Mouse (Mus musculus) stomach, postnatal 0 days (tissue): ENCODE measurements at regions not wholly inside any gene's neighbourhood (a gene's known extent, or its start where the extent isn't known, plus 50 kb on each side); places are given as distances from the start of the nearest gene placed in this dataset.

Experiments used
- ATAC-seq: fragments of 200-750 bp; cut with Nextera tagmentation; 2 replicates; pipeline ENCODE4 v1.8.0; 2017; ENCODE audit not compliant: low FRiP score, low TSS enrichment
- DNase-seq: peaks from one replicate; pipeline ENCODE4 v3.0.0-alpha.2; 2016; ENCODE audit warnings: low spot score
- H3K27ac ChIP-seq: fragments of 300-500 bp; sonication (generic); replicated peaks from 2 replicates; pipeline ENCODE4 v1.5.1; 2014; ENCODE audit warnings: mild to moderate bottlenecking, control low read depth
- H3K27me3 ChIP-seq: fragments of 300-500 bp; sonication (generic); 2 replicates; pipeline ENCODE4 v1.6.1; 2014; ENCODE audit warnings: low read length; ENCODE audit not compliant: control insufficient read depth, insufficient read depth
- H3K36me3 ChIP-seq: fragments of 300-500 bp; sonication (generic); 2 replicates; pipeline ENCODE4 v1.6.1; 2014; ENCODE audit warnings: low read length, mixed read lengths; ENCODE audit not compliant: control insufficient read depth, insufficient read depth
- H3K4me1 ChIP-seq: fragments of 300-500 bp; sonication (generic); replicated peaks from 2 replicates; pipeline ENCODE4 v1.6.1; 2014; ENCODE audit warnings: antibody characterized with exemption; ENCODE audit not compliant: control insufficient read depth, insufficient read depth
- H3K4me2 ChIP-seq: fragments of 300-500 bp; sonication (generic); replicated peaks from 2 replicates; pipeline ENCODE4 v1.6.1; 2014; ENCODE audit warnings: low read depth, mild to moderate bottlenecking, control low read depth, moderate library complexity
- H3K4me3 ChIP-seq: fragments of 300-500 bp; sonication (generic); 2 replicates; pipeline ENCODE4 v1.5.1; 2014; ENCODE audit warnings: low read depth, low read length, control low read depth
- H3K9ac ChIP-seq: fragments of 300-500 bp; sonication (generic); 2 replicates; pipeline ENCODE4 v1.6.1; 2014; ENCODE audit warnings: mild to moderate bottlenecking, low read length, control low read depth, mixed read lengths
- H3K9me3 ChIP-seq: fragments of 300-500 bp; sonication (generic); 2 replicates; pipeline ENCODE4 v1.6.1; 2016; ENCODE audit warnings: low read length; ENCODE audit not compliant: control insufficient read depth
- CTCF ChIP-seq: IDR thresholded peaks from 2 replicates; pipeline ENCODE4 v1.5.1; 2016; ENCODE audit warnings: antibody characterized with exemption, low read depth, mild to moderate bottlenecking, moderate library complexity
- EP300 ChIP-seq: optimal IDR thresholded peaks from 2 replicates; pipeline ENCODE3; 2016; ENCODE audit warnings: antibody characterized with exemption
- WGBS: fragments of 180-500 bp; shearing (Covaris S2); extraction: QIAGEN DNeasy Blood & Tissue Kit; methylation state at CpG from one replicate; pipeline ENCODE4 v1.1.7; 2014; 5-methylcytosine and 5-hydroxymethylcytosine counted together

GRCm38 (mm10) chr7:71413121-71413520, 61.8 kb upstream of the Gm10295 start:
- no peak for DNase-seq
- no peaks in the 10 kb centered on the region for H3K4me1 ChIP-seq
- H3K27ac ChIP-seq: no peak overlapping the region
- no peak for ATAC-seq
- no peak overlapping the region for H3K4me2 ChIP-seq
- H3K9me3 ChIP-seq: no peaks in the 10 kb centered on the region
- no peak overlapping the region for H3K4me3 ChIP-seq
- H3K9ac ChIP-seq: no peak overlapping the region
- H3K27me3 ChIP-seq: no peaks in the 10 kb centered on the region
- H3K36me3 ChIP-seq: no peaks in the 10 kb centered on the region
- 69% methylated on average over 6 of the region's 6 CpGs for WGBS
- TF ChIP-seq CTCF (no peak), EP300 (no peak)

- no peak overlapping the region for H3K9ac ChIP-seq
- peak overlapping the region; percentile 62 for H3K4me2 ChIP-seq
- WGBS: 1% methylated on average over 12 of the region's 12 CpGs
- no peaks in the 10 kb centered on the region for H3K4me1 ChIP-seq
- TF ChIP-seq EP300: no peak
- TF ChIP-seq CTCF: peak; percentile 93
- no peaks in the 10 kb centered on the region for H3K9me3 ChIP-seq
- H3K36me3 ChIP-seq: no peaks in the 10 kb centered on the region
- DNase-seq: peak; percentile 82
- peak; percentile 75 for ATAC-seq
- no peaks in the 10 kb centered on the region for H3K27me3 ChIP-seq
- H3K27ac ChIP-seq: no peak overlapping the region; the same call in 1 of the 2 replicates
- H3K4me3 ChIP-seq: peak overlapping the region; percentile 37
Observed at GRCm38 (mm10) chr7:71412079-71412478, 60.8 kb upstream of the Gm10295 start.

DNA sequence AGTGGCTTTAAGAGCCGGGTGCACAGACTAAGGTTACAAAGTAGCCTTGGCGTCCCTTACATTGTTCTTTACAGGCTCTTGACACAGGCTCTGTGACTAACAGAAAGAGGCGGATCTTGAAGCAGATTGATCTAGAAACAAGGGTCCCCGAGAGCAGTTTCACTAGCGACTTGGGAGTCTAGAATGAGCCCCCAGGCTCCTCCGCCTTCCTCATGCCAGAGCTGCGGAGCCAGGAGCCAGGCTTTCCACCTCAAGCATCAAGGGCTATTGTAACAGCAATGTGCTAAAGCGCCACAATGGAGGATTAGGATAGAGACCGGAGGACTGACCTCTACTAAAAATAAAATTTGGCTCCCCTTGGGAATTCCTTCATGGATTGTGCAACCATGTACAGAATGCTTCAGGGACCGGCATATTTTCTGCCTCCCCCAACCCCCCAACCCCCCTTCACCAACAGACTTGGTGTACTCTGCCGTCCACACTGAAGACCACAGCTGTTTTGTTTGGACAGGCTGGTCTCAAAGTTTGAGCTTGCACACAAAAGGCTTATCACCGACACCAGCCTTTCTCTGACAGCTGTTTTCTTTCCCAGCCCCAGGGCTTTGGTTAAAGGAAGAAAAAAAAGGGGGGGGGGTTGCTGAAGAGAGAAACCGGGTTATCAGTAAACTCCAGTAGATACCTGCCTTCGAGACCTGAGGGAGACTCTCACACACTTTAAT, 60.2 kb upstream of the Gm10295 start:
- 12% methylated on average over 14 of the region's 14 CpGs for WGBS
- no peaks in the 10 kb centered on the region for H3K4me1 ChIP-seq
- peak; percentile 68; the same call in 1 of the 2 replicates for ATAC-seq
- no peaks in the 10 kb centered on the region for H3K27me3 ChIP-seq
- peak overlapping the region; percentile 58 for H3K27ac ChIP-seq
- peak; percentile 36 for DNase-seq
- peak overlapping the region; percentile 27; the same call in 1 of the 2 replicates for H3K9ac ChIP-seq
- no peak for TF ChIP-seq CTCF
- TF ChIP-seq EP300: no peak
- H3K36me3 ChIP-seq: no peaks in the 10 kb centered on the region
- H3K4me3 ChIP-seq: peak overlapping the region; percentile 37
- H3K4me2 ChIP-seq: peak overlapping the region; percentile 62
- H3K9me3 ChIP-seq: no peaks in the 10 kb centered on the region

GRCm38 (mm10) chr7:71409903-71410302, 58.6 kb upstream of the Gm10295 start:
- no peak for TF ChIP-seq CTCF
- TF ChIP-seq EP300: no peak
- Histone ChIP-seq H3K4me1 (no peaks in the 10 kb centered on the region), H3K9me3 (no peaks in the 10 kb centered on the region), H3K27ac (0 out of 2 replicates have a peak overlapping the region, but pooled peaks have one; percentile 2), H3K4me2 (no peak overlapping the region), H3K27me3 (no peaks in the 10 kb centered on the region), H3K9ac (no peak overlapping the region), H3K36me3 (no peaks in the 10 kb centered on the region), H3K4me3 (no peak overlapping the region)
- DNase-seq: no peak
- 62% methylated on average over 9 of the region's 9 CpGs for WGBS
- no peak for ATAC-seq

- ATAC-seq (no peak), DNase-seq (no peak)
- Histone ChIP-seq H3K9me3 (no peaks in the 10 kb centered on the region), H3K4me2 (no peak overlapping the region), H3K27ac (no peak overlapping the region), H3K9ac (no peak overlapping the region), H3K36me3 (no peaks in the 10 kb centered on the region), H3K4me1 (no peaks in the 10 kb centered on the region), H3K4me3 (no peak overlapping the region), H3K27me3 (no peaks in the 10 kb centered on the region)
- TF ChIP-seq EP300 (no peak), CTCF (no peak)
- WGBS: 31% methylated on average over 5 of the region's 5 CpGs
Observed at GRCm38 (mm10) chr7:71409061-71409460, 57.8 kb upstream of the Gm10295 start.

GRCm38 (mm10) chr7:71406283-71406682, 55.0 kb upstream of the Gm10295 start:
- H3K9ac ChIP-seq: no peak overlapping the region
- H3K9me3 ChIP-seq: no peaks in the 10 kb centered on the region
- no peak for DNase-seq
- no peak overlapping the region for H3K4me2 ChIP-seq
- H3K27ac ChIP-seq: no peak overlapping the region
- no peak for ATAC-seq
- 87% methylated on average over 8 of the region's 8 CpGs for WGBS
- no peaks in the 10 kb centered on the region for H3K36me3 ChIP-seq
- TF ChIP-seq CTCF: no peak
- TF ChIP-seq EP300: no peak
- H3K4me1 ChIP-seq: no peaks in the 10 kb centered on the region
- H3K4me3 ChIP-seq: no peak overlapping the region
- no peaks in the 10 kb centered on the region for H3K27me3 ChIP-seq
